Mouse (Mus musculus): Measurements from ENCODE around the gene Tbl3. TPM values are rescaled to one million over a fixed set of nuclear protein-coding genes. Genes with fewer than 3 reads are reported as not detected.

Tbl3 gene
- polyA plus RNA-seq, 1 experiment from 2014 or later: 21.5 TPM

DNA sequence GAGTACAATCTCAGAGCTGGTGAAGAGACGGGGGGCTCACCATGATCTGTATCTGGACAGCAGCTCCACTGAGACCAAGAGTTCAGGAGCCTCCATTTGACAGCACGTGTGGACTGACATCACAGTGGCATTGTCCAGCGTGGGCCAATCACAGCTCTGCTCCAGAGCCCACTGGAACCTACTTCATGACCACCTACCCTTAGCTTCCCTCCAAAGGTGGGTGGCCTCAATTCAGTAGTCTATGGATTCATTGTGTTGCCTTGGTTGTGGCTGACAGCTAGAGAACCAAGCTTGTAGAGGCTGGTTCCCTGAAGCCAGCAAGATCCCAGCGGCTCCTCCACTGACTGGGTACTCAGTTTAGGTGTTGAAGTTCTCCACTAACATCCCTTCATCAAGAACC is 10.5 kb upstream of the Tbl3 start, which contains the start of the genes Rnf151 and Rps2:
Gene Rnf151 (minus strand): TSS at position 121 of the 400 bp plus-strand sequence.
Gene Rps2 (plus strand): TSS at position 174 of the 400 bp plus-strand sequence.
- no peak for TF ChIP-seq CTCF (IDR thresholded peaks at IDR 0.05; ENCODE audit: low read depth)
- TF ChIP-seq EP300 (IDR thresholded peaks at IDR 0.05; ENCODE audit: low read depth): no peak
- H3K27me3 ChIP-seq (ENCODE audit: insufficient read depth, low read length): no peaks in the 10 kb centered on the region
- peak within 1 kb of the TSS; percentile 88 for H3K4me2 ChIP-seq (ENCODE audit: low read depth, low read length)
- H3K27ac ChIP-seq (ENCODE audit: low read depth): no peak within 1 kb of the TSS
- peak within 1 kb of the TSS; percentile 94 for H3K9ac ChIP-seq (replicated peaks)
- ATAC-seq (no peak), DNase-seq (no peak)
- WGBS (ENCODE audit: insufficient replicate concordance): 81% methylated on average over 4 of the region's 4 CpGs
- no peaks in the 10 kb centered on the region for H3K9me3 ChIP-seq (ENCODE audit: low read length)
- H3K4me1 ChIP-seq (ENCODE audit: insufficient read depth): peaks cover 21% of the 10 kb centered on the region
- peak within 1 kb of the TSS; percentile 96 for H3K4me3 ChIP-seq (ENCODE audit: low read depth, low read length)
- H3K36me3 ChIP-seq (replicated peaks; ENCODE audit: insufficient read depth, low read length): peaks cover 25% of the 10 kb centered on the region

- Histone ChIP-seq H3K9me3 (ENCODE audit: low read length) (no peaks in the 10 kb centered on the region), H3K36me3 (replicated peaks; ENCODE audit: insufficient read depth, low read length) (peaks cover 11% of the 10 kb centered on the region; the same call in 1 of the 2 replicates), H3K9ac (replicated peaks) (no peak overlapping the region), H3K4me2 (ENCODE audit: low read depth, low read length) (no peak overlapping the region), H3K4me3 (ENCODE audit: low read depth, low read length) (no peak overlapping the region), H3K27ac (ENCODE audit: low read depth) (no peak overlapping the region), H3K4me1 (ENCODE audit: insufficient read depth) (peaks cover 7% of the 10 kb centered on the region), H3K27me3 (ENCODE audit: insufficient read depth, low read length) (no peaks in the 10 kb centered on the region)
- no peak for ATAC-seq
- 94% methylated on average over 15 of the region's 15 CpGs for WGBS (ENCODE audit: insufficient replicate concordance)
- peak; percentile 12 for DNase-seq
- TF ChIP-seq EP300 (IDR thresholded peaks at IDR 0.05; ENCODE audit: low read depth) (no peak), CTCF (IDR thresholded peaks at IDR 0.05; ENCODE audit: low read depth) (no peak)
Measured at GRCm38 (mm10) chr17:24716166-24716682, 8.8 kb upstream of the Tbl3 start.

GRCm38 (mm10) chr17:24715556-24715955 is 8.1 kb upstream of the Tbl3 start:
- ATAC-seq (no peak), DNase-seq (no peak)
- peaks cover 6% of the 10 kb centered on the region for H3K4me1 ChIP-seq (ENCODE audit: insufficient read depth)
- H3K36me3 ChIP-seq (replicated peaks; ENCODE audit: insufficient read depth, low read length): 0 out of 2 replicates have a peak, but pooled peaks cover 9% of the 10 kb centered on the region
- no peaks in the 10 kb centered on the region for H3K9me3 ChIP-seq (ENCODE audit: low read length)
- WGBS (ENCODE audit: insufficient replicate concordance): 86% methylated on average over 6 of the region's 6 CpGs
- H3K27ac ChIP-seq (ENCODE audit: low read depth): no peak overlapping the region
- no peak overlapping the region for H3K4me2 ChIP-seq (ENCODE audit: low read depth, low read length)
- H3K9ac ChIP-seq (replicated peaks): no peak overlapping the region
- no peaks in the 10 kb centered on the region for H3K27me3 ChIP-seq (ENCODE audit: insufficient read depth, low read length)
- TF ChIP-seq CTCF (IDR thresholded peaks at IDR 0.05; ENCODE audit: low read depth) (no peak), EP300 (IDR thresholded peaks at IDR 0.05; ENCODE audit: low read depth) (no peak)
- H3K4me3 ChIP-seq (ENCODE audit: low read depth, low read length): no peak overlapping the region

GRCm38 (mm10) chr17:24708646-24709045 is 1.2 kb upstream of the Tbl3 start:
- Histone ChIP-seq H3K4me1 (ENCODE audit: insufficient read depth) (peaks cover 14% of the 10 kb centered on the region), H3K27ac (ENCODE audit: low read depth) (no peak overlapping the region), H3K36me3 (replicated peaks; ENCODE audit: insufficient read depth, low read length) (peaks cover 15% of the 10 kb centered on the region; the same call in 1 of the 2 replicates), H3K9ac (replicated peaks) (no peak overlapping the region), H3K4me3 (ENCODE audit: low read depth, low read length) (no peak overlapping the region), H3K9me3 (ENCODE audit: low read length) (no peaks in the 10 kb centered on the region), H3K4me2 (ENCODE audit: low read depth, low read length) (peak overlapping the region; percentile 93; the same call in 1 of the 2 replicates), H3K27me3 (ENCODE audit: insufficient read depth, low read length) (no peaks in the 10 kb centered on the region)
- TF ChIP-seq EP300 (IDR thresholded peaks at IDR 0.05; ENCODE audit: low read depth) (no peak), CTCF (IDR thresholded peaks at IDR 0.05; ENCODE audit: low read depth) (peak; percentile 68)
- DNase-seq (peak; percentile 13), ATAC-seq (no peak)
- whole genome bisulfite sequencing (ENCODE audit: insufficient replicate concordance): 19% methylated on average over 2 of the region's 2 CpGs

- ATAC-seq: peak; percentile 44
- Histone ChIP-seq H3K4me1 (ENCODE audit: insufficient read depth) (peaks cover 14% of the 10 kb centered on the region), H3K27me3 (ENCODE audit: insufficient read depth, low read length) (no peaks in the 10 kb centered on the region), H3K36me3 (replicated peaks; ENCODE audit: insufficient read depth, low read length) (peaks cover 15% of the 10 kb centered on the region; the same call in 1 of the 2 replicates), H3K27ac (ENCODE audit: low read depth) (peak overlapping the region; percentile 93), H3K9ac (replicated peaks) (peak overlapping the region; percentile 82), H3K4me2 (ENCODE audit: low read depth, low read length) (peak overlapping the region; percentile 93), H3K9me3 (ENCODE audit: low read length) (no peaks in the 10 kb centered on the region), H3K4me3 (ENCODE audit: low read depth, low read length) (peak overlapping the region; percentile 86)
- TF ChIP-seq EP300 (IDR thresholded peaks at IDR 0.05; ENCODE audit: low read depth): 0 out of 2 replicates have a peak, but pooled peaks have one; percentile 5
- no peak for TF ChIP-seq CTCF (IDR thresholded peaks at IDR 0.05; ENCODE audit: low read depth)
- 1% methylated on average over 24 of the region's 24 CpGs for WGBS (ENCODE audit: insufficient replicate concordance)
- DNase-seq: peak; percentile 63
Measured at GRCm38 (mm10) chr17:24707801-24708425, 453 bp upstream of the Tbl3 start.

DNA sequence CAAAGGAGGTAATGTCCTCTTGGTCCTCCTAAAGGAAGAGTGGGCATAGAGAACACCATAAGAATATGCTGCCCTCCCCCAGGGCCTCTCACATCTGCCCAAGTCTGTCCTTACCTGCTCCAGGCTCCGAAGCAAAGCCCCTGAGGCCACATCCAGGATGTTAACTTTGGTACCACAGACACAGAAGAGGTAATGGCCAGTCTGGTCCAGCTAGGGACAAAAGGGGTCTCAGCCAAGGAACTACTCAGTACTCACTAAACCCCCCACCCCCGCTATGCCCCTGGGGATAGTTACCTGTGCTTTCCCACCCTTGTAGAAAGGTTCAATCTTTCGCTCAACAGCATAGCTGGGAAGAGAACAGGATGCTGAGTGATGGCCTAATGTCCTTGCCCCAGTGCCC is 1.6 kb downstream of the Tbl3 start:
- Histone ChIP-seq H3K27me3 (ENCODE audit: insufficient read depth, low read length) (no peaks in the 10 kb centered on the region), H3K4me2 (ENCODE audit: low read depth, low read length) (no peak overlapping the region), H3K36me3 (replicated peaks; ENCODE audit: insufficient read depth, low read length) (peaks cover 28% of the 10 kb centered on the region), H3K4me3 (ENCODE audit: low read depth, low read length) (no peak overlapping the region), H3K27ac (ENCODE audit: low read depth) (no peak overlapping the region), H3K9me3 (ENCODE audit: low read length) (no peaks in the 10 kb centered on the region), H3K4me1 (ENCODE audit: insufficient read depth) (peaks cover 14% of the 10 kb centered on the region), H3K9ac (replicated peaks) (no peak overlapping the region)
- ATAC-seq: no peak
- no peak for DNase-seq
- 93% methylated on average over 3 of the region's 3 CpGs for WGBS (ENCODE audit: insufficient replicate concordance)
- TF ChIP-seq CTCF (IDR thresholded peaks at IDR 0.05; ENCODE audit: low read depth) (no peak), EP300 (IDR thresholded peaks at IDR 0.05; ENCODE audit: low read depth) (no peak)

Data from liver, postnatal 0 days (tissue).